Mouse (Mus musculus): ENCODE measurements around the gene Gm44511.
A peak's percentile ranks its signal among the peaks of the same experiment; 100 is the strongest.

Gene Gm44511

DNA sequence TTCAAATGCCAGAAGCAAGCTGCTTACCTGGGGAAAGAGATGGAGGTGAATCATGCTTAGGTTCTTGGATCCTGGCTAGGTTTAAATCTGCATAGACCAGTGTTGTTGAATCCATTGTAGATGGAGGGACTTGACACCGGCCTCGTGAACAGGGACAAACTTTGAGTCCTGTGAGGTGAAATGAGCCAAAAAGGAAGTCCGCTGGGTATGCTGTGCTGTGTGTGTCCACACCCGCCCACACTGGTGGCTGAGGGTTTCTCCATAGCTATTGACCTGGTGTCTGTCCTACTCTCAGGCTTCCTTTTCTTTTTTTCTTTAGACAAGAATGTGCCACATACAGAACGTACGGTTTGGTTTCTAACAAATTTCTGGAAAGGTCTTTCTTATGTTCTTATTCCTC lies at the start of gene Gm44511, which contains the start of gene Klrb1b:
Gene Gm44511, minus strand, starts transcription at position 184 of the 400 bp plus-strand sequence.
Gene Klrb1b, minus strand, starts transcription at position 200 of the 400 bp plus-strand sequence.
- no peak for DNase-seq (ENCODE audit: low read depth, low spot score)

DNA sequence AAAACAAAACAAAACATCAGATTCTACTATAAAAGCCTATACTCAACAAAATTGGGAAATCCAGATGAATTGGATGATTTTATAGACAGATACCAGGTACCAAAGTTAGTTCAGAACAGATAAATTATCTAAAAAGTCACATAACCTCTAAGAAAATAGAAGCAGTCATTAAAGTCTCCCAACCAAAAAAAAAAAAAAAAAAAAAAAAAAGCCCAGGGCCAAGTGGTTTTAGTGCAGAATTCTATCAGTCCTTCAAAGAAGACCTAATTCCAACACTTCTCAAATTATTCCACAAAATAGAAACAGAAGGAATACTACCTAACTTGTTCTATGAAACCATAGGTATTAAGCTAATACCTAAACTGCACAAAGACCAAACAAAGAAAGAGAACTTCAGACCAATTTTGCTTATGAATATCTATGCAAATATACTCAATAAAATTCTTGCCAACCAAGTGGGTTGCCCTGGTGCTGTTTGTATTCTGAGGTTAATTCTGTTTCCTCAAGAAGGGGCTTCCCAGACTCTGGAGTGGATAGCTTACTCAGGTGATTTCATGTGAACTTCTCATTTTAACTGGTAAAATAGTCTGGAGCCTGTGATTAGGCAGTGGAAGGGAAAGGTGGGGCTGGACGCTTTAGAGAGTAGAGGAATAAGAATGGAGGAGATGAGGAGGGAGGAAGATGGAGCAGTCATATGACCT lies 45.9 kb upstream of the Gm44511 start:
- DNase-seq (ENCODE audit: low read depth, low spot score) = no peak

DNA sequence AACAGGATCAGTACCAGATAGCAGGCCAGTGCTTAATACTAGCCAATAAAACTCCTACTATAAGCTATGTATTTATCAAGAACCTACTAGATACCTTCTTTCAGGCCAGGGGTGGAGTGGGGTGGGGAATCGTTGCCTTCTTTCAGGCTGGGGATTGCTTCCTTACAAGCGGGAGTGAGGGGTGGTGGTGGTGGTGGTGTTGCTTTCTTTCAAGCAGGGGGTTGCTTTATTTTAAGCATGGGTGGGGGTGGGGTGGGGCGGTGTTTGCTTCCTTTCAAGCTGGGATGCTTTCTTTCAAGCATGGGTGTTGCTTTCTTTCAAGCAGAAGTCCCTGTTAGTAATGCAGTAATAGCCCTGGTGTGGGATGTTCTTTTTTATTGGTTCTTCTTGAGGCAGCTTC lies 42.7 kb upstream of the Gm44511 start:
- peak; percentile 69 for DNase-seq (ENCODE audit: low read depth, low spot score)

GRCm38 (mm10) chr6:128857976-128858375 lies 31.9 kb upstream of the Gm44511 start:
- DNase-seq (ENCODE audit: low read depth, low spot score) = no peak

- no peak for DNase-seq (ENCODE audit: low read depth, low spot score)
Measured at GRCm38 (mm10) chr6:128856250-128856649, 30.1 kb upstream of the Gm44511 start.

DNA sequence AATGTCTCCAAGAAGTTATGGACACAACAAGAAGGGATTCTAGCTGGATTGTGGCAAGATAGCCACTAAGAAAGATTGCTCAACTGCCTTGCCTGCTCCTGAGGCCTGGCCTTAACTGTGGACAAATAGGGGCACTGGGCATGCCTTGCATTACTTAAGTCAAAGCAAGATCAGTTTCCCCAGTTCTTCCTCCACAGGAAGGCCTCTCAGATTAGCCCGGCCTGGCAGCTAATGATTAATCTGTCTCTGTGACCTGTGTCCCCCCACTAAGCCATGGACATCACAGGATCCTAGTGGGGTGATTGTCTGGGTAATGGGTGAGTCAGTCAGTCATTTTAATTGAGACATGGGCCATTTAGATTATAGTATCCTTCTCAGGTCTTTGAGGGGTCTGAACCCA lies 29.4 kb upstream of the Gm44511 start:
- DNase-seq (ENCODE audit: low read depth, low spot score) = no peak

DNA sequence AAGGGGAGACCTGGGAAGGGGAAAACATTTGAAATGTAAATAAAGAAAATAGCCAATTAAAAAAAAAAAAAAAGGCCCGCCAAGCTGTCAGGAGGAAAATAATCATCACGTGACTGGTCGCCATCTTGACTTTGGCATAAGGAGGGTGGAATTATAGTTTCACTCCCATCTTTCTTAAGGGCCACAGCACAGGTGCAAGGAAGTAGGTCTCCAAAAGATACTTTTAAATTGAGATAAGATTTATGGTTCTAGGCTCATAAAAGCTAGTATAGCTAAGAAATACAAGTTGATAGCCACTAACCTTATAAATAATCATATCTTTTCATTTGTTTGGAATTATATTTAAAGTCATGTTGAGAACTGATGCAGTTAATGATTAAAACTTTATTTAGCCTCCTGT lies 28.8 kb upstream of the Gm44511 start:
- no peak for DNase-seq (ENCODE audit: low read depth, low spot score)

DNA sequence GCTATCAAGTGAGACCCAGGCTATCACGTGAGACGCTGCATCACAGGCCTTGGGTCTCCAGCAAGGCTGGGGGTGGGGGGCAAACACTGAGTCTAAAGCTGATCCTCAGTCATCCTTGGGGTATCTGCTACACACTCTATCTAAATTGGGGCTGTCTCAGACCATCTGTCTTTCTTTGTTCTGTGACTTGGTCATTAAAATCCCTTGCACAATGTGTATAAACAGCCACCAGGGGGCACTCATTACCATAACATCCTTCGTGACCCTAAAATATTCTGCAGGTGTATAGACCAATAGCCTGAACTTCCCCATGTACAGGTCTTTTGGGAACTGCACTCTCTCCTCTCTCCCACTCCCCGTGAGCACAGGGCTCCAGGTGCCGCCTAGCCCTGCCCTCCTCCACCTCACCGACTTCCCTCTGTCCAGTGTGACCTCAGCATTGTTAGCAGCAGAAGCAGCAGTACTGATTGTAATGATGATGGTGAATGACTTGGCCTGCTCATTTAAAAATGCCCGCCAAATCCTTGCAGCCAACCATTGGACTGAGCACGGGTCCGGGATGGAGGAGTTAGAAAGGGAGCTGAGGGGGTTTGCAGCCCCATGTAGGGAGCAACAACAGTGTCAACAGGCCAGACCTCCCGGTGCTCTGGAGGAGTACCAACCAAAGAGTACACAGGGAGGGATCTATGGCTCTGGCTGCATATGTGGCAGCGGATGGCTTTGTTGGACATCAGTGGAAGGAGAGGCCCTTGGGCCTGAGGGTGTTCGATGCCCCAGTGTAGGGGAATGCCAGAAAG lies 28.1 kb upstream of the Gm44511 start:
- peak; percentile 88 for DNase-seq (ENCODE audit: low read depth, low spot score)

- DNase-seq (ENCODE audit: low read depth, low spot score) = no peak
Measured at GRCm38 (mm10) chr6:128852766-128853165, 26.7 kb upstream of the Gm44511 start.

GRCm38 (mm10) chr6:128851151-128851550 lies 25.0 kb upstream of the Gm44511 start:
- DNase-seq (ENCODE audit: low read depth, low spot score) = no peak

- no peak for DNase-seq (ENCODE audit: low read depth, low spot score)
Measured at GRCm38 (mm10) chr6:128850671-128851070, 24.6 kb upstream of the Gm44511 start.

- peak; percentile 67 for DNase-seq (ENCODE audit: low read depth, low spot score)
Measured at GRCm38 (mm10) chr6:128849902-128850301, 23.8 kb upstream of the Gm44511 start.

GRCm38 (mm10) chr6:128847401-128847800 lies 21.3 kb upstream of the Gm44511 start:
- DNase-seq (ENCODE audit: low read depth, low spot score) = no peak

- DNase-seq (ENCODE audit: low read depth, low spot score) = no peak
Measured at GRCm38 (mm10) chr6:128845998-128846542, 20.0 kb upstream of the Gm44511 start.

- DNase-seq (ENCODE audit: low read depth, low spot score) = peak; percentile 97
Measured at GRCm38 (mm10) chr6:128845319-128845979, 19.3 kb upstream of the Gm44511 start.

GRCm38 (mm10) chr6:128844586-128845080 lies 18.5 kb upstream of the Gm44511 start:
- DNase-seq (ENCODE audit: low read depth, low spot score) = no peak

DNA sequence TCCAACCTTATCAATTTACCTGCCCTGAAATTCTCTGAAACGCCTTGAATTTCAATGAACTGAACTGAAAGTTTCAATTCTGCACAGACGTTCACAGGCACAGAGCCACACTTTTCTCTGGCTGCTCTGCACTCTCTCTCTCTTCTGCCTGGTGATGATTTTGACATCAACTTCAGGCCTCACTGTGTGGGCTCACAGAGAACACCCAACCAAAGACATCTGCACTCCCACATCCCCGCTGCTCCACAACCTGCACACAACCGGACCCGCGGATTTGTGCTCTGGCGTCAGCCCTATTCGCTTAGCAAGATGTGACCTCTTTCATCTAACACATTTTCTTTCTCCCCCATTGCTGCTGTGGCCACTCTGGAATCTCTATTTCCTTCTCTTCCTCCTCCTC lies 18.0 kb upstream of the Gm44511 start:
- DNase-seq (ENCODE audit: low read depth, low spot score) = peak; percentile 45

DNA sequence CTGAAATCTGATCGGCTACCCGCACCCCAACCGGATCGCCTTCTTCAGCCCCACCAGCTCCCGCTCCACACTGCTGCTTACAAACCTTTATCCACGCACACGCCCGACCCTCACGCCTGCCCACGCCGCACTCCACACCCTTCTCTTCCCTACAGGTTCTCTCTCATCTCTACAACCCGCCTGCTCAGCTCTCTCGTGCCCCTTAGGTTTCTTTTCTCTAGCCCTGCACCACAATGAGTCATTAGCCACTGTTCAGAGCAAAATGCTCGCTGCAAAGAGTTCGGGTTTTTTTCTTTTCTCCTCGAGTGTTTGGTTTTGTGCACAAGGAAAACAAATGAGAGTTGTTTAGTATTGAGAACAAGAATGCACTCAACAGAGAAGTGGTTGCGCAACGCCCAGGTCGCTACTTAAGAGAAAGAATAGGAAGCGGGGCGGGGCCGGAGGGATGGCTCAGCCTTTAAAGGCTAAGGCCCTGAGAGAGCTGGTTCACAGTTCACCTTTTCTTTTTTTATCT lies 17.4 kb upstream of the Gm44511 start:
- peak; percentile 90 for DNase-seq (ENCODE audit: low read depth, low spot score)

DNA sequence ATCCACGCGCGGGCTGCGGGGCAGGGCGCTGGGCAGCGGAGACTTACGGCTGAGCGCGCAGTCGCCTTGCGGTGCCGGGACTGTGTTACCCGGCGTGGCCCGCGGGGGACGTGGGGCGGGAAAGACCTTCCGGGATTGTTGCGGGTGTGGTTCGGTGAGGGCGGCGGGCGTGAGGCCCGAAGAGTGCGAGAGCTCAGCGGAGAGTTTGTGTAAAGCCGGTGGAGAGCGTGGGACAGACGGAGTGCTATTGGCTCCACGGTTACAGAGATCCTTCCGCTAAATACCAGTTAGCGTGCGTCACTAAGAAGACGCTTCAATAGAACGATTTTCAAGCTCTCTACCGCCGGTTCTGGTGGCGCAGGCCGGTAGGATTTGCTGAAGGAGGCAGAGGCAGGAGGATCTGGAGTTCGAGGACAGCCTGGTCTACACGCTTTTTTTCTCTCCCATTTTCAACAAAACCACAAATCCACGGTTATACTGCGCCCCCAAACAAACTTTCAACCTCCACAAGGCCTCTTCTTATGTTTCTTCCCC lies 16.9 kb upstream of the Gm44511 start:
- peak; percentile 97 for DNase-seq (ENCODE audit: low read depth, low spot score)

DNA sequence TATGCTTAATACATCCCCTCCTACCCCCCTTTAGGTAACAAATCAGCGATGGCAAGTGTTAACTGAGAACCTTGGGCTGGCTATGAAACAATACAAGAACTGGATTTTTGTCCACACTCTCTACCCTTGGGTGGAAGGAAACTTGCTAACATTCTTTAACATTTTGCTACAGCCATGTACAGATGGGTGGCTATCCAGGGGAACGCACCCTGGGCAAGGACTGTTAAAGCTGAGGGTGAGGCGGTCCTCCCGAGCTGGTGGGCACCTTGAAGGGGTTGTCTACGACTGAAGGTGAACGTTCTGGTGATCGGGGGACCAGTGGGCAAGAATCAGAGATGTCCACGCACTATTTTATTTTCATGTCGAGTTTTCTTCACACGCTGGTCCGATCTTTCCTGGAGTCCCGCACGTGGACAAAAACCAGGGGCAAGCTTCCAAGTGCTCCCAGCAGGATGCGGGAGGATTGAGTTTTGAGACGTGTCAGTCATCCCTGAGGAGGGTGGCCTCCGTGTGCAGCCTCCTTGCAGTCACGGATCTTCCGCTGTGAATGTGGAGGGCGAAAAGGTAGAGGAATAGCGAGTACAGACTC lies 16.3 kb upstream of the Gm44511 start:
- no peak for DNase-seq (ENCODE audit: low read depth, low spot score)
